Mouse (Mus musculus): ENCODE results near the gene Ube4b. TPM values are rescaled to one million over a fixed set of nuclear protein-coding genes. Genes with fewer than 3 reads are reported as not detected.

The Ube4b gene
- polyA plus RNA-seq, 1 experiment from 2014 or later: 54.1 TPM

DNA sequence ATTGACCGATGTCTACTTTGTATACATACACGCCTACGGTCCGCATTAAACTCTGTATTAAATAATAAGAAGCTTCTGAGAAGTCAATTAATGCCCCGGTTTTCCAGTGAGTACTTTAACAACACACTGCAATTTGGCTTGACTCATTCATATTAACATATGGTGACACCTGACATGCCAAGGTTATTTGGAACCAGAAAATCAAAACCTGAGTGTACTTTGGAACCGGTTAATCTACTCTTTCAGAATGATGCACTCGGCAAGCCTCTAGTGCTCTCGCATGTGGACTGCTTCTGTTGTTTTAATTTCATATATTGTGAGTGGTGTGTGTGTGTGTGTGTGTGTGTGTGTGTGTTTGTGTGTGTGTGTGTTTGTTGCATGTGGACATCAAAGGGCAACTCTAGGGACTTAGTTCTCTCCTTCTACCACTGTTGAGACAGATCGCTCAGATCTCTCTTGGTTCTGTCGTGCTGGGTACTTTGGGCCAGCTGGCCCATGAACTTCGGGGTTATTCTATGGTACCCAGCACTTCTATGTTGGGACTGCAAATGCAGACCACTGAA lies 112.2 kb downstream of the Ube4b start:
- WGBS: 91% methylated on average over 11 of the region's 11 CpGs
- Histone ChIP-seq H3K27me3 (ENCODE audit: control insufficient read depth, insufficient read depth, low read depth, low read length) (no peaks in the 10 kb centered on the region), H3K4me2 (ENCODE audit: low read length) (no peak overlapping the region), H3K36me3 (ENCODE audit: control insufficient read depth, insufficient read depth, low read length) (no peaks in the 10 kb centered on the region), H3K9ac (ENCODE audit: low read depth, low read length) (no peak overlapping the region), H3K9me3 (replicated peaks; ENCODE audit: control insufficient read depth, low read length, poor library complexity, severe bottlenecking) (no peaks in the 10 kb centered on the region), H3K27ac (ENCODE audit: low read length) (no peak overlapping the region), H3K4me1 (ENCODE audit: control insufficient read depth, insufficient read depth, low read length) (no peaks in the 10 kb centered on the region), H3K4me3 (ENCODE audit: low read depth, low read length) (no peak overlapping the region)
- ATAC-seq: no peak

DNA sequence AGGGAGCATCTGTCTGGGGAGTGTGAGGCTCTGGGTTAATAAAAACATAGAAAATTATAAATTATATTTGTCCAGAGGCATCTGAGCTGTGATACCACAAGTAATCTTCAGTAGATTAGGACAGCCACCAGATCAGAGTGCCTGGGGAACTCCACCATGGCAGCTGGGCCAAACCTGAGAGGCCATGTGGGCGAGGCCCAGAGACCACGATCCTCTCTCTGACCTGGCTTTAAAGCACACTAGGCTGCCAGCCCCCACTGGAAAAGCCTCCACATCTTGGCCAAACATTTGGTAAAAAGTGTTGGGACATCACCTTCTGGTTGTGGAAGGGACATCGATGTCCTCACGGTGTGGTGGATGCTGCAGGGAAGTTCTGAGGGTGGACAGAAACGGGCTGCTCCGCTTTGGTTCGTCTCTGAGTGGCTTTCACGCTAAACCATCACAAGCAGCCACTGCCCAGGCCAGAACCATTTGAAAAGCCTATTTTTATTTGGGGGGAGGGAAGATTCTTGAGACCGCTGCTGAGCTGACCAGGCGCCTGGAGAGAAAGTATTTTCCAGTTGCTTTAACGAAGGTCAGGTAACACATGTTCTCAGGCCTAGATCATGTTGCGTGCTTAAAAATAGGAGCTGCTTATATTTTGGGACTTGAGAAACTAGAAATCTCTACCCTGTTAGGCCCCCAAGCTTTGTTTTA lies 112.8 kb downstream of the Ube4b start:
- no peaks in the 10 kb centered on the region for H3K9me3 ChIP-seq (replicated peaks; ENCODE audit: control insufficient read depth, low read length, poor library complexity, severe bottlenecking)
- H3K4me2 ChIP-seq (ENCODE audit: low read length): no peak overlapping the region
- no peak overlapping the region for H3K4me3 ChIP-seq (ENCODE audit: low read depth, low read length)
- H3K36me3 ChIP-seq (ENCODE audit: control insufficient read depth, insufficient read depth, low read length): no peaks in the 10 kb centered on the region
- no peaks in the 10 kb centered on the region for H3K27me3 ChIP-seq (ENCODE audit: control insufficient read depth, insufficient read depth, low read depth, low read length)
- 86% methylated on average over 12 of the region's 12 CpGs for WGBS
- H3K27ac ChIP-seq (ENCODE audit: low read length): no peak overlapping the region
- peaks cover 4% of the 10 kb centered on the region; the same call in 1 of the 2 replicates for H3K4me1 ChIP-seq (ENCODE audit: control insufficient read depth, insufficient read depth, low read length)
- no peak for ATAC-seq
- no peak overlapping the region for H3K9ac ChIP-seq (ENCODE audit: low read depth, low read length)

DNA sequence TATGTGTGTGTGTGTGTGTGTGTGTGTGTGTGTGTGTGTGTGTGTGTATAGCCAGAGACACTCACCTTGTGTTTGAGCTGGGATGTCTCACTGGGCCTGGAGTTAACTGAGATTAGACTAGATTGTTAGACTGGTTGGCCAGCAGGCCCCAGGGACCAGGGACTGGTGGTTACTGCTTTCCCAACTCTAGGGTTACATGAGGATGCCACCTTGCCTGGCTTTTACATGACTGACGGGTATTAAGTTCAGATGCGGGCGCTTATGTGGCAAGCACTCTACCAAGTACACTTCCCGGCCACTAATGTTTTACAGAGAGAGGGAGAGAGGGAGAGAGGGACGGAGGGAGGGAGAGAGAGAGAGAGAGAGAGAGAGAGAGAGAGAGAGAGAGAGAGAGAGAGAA lies 114.6 kb downstream of the Ube4b start:
- Histone ChIP-seq H3K9me3 (replicated peaks; ENCODE audit: control insufficient read depth, low read length, poor library complexity, severe bottlenecking) (no peaks in the 10 kb centered on the region), H3K9ac (ENCODE audit: low read depth, low read length) (no peak overlapping the region), H3K36me3 (ENCODE audit: control insufficient read depth, insufficient read depth, low read length) (no peaks in the 10 kb centered on the region), H3K4me3 (ENCODE audit: low read depth, low read length) (no peak overlapping the region), H3K27me3 (ENCODE audit: control insufficient read depth, insufficient read depth, low read depth, low read length) (no peaks in the 10 kb centered on the region), H3K4me1 (ENCODE audit: control insufficient read depth, insufficient read depth, low read length) (peaks cover 6% of the 10 kb centered on the region; the same call in 1 of the 2 replicates), H3K27ac (ENCODE audit: low read length) (no peak overlapping the region), H3K4me2 (ENCODE audit: low read length) (no peak overlapping the region)
- WGBS: 94% methylated on average over 5 of the region's 5 CpGs
- no peak for ATAC-seq

DNA sequence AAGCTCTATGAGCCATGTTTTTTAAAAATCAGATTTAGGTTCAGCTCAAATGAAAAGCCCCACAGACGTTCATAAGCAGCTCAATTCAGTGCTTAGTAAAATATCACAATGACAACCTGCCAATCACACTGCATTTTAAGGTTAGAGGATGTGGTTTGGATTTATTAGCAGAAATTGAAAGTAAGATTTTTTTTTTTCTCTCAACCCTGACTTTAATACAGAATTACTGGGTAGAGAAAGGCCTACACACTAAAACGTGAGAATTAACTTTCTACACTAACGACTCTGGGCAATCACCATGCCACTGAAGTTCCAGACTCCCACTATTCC lies 118.1 kb downstream of the Ube4b start:
- WGBS: 22% methylated on average over 3 of the region's 3 CpGs
- H3K27me3 ChIP-seq (ENCODE audit: control insufficient read depth, insufficient read depth, low read depth, low read length): no peaks in the 10 kb centered on the region
- H3K36me3 ChIP-seq (ENCODE audit: control insufficient read depth, insufficient read depth, low read length): no peaks in the 10 kb centered on the region
- peaks cover 29% of the 10 kb centered on the region for H3K4me1 ChIP-seq (ENCODE audit: control insufficient read depth, insufficient read depth, low read length)
- ATAC-seq: no peak
- no peaks in the 10 kb centered on the region for H3K9me3 ChIP-seq (replicated peaks; ENCODE audit: control insufficient read depth, low read length, poor library complexity, severe bottlenecking)
- H3K27ac ChIP-seq (ENCODE audit: low read length): peak overlapping the region; percentile 99
- H3K4me2 ChIP-seq (ENCODE audit: low read length): peak overlapping the region; percentile 69
- peak overlapping the region; percentile 80 for H3K9ac ChIP-seq (ENCODE audit: low read depth, low read length)
- peak overlapping the region; percentile 99 for H3K4me3 ChIP-seq (ENCODE audit: low read depth, low read length)

DNA sequence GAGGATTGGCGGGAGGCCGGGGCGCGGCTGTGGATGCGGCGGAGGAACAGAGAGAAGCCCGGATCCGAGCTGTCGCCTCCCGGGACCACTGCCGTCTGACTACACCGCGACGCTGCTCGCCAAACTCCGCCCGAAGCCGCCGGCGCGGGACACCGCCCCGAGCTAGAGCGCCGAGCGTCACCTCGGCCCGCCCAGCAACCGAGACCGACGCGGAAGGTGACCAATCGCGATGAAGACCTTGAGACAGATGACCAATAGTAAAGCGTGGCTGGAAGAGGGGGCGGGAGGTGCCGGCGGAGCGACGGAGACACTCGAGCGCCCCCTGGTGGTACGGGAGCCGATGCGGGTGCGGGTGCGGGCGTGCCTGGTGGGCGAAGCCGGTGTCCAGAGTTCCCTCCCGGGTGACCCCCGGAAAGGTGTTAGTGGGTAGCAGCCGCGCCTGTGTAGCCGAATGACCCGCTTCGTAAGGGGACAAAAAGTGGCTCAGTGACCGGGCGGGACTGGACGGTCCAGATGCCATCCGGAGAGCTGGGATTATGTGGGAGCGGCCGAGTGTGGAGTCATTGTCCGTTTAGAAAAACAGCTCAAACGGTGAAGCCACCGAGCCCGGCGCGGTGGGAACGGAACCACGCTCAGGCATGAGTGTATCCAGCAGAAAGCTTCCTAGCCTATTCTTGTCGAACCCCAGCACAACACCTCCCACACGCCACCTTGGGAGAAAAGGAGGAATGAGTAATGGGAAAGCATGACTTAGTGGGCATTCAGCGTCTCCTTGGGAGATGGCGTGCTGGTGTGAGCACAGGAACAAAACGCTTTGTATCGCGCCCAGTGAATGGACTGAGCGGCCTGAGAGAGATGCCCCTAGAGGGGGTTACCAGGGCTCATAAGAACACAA lies 118.7 kb downstream of the Ube4b start, which contains the start of gene Kif1b:
Kif1b (minus strand) TSS at position 98 of the 895 bp plus-strand sequence.
- peak; percentile 96 for ATAC-seq
- peak within 1 kb of the TSS; percentile 99 for H3K4me3 ChIP-seq (ENCODE audit: low read depth, low read length)
- H3K4me2 ChIP-seq (ENCODE audit: low read length): peak within 1 kb of the TSS; percentile 91
- H3K27me3 ChIP-seq (ENCODE audit: control insufficient read depth, insufficient read depth, low read depth, low read length): no peaks in the 10 kb centered on the region
- peak within 1 kb of the TSS; percentile 99 for H3K27ac ChIP-seq (ENCODE audit: low read length)
- no peaks in the 10 kb centered on the region for H3K9me3 ChIP-seq (replicated peaks; ENCODE audit: control insufficient read depth, low read length, poor library complexity, severe bottlenecking)
- peak within 1 kb of the TSS; percentile 99 for H3K9ac ChIP-seq (ENCODE audit: low read depth, low read length)
- no peaks in the 10 kb centered on the region for H3K36me3 ChIP-seq (ENCODE audit: control insufficient read depth, insufficient read depth, low read length)
- WGBS: under 1% methylated on average over 79 of the region's 79 CpGs
- peaks cover 35% of the 10 kb centered on the region for H3K4me1 ChIP-seq (ENCODE audit: control insufficient read depth, insufficient read depth, low read length)

DNA sequence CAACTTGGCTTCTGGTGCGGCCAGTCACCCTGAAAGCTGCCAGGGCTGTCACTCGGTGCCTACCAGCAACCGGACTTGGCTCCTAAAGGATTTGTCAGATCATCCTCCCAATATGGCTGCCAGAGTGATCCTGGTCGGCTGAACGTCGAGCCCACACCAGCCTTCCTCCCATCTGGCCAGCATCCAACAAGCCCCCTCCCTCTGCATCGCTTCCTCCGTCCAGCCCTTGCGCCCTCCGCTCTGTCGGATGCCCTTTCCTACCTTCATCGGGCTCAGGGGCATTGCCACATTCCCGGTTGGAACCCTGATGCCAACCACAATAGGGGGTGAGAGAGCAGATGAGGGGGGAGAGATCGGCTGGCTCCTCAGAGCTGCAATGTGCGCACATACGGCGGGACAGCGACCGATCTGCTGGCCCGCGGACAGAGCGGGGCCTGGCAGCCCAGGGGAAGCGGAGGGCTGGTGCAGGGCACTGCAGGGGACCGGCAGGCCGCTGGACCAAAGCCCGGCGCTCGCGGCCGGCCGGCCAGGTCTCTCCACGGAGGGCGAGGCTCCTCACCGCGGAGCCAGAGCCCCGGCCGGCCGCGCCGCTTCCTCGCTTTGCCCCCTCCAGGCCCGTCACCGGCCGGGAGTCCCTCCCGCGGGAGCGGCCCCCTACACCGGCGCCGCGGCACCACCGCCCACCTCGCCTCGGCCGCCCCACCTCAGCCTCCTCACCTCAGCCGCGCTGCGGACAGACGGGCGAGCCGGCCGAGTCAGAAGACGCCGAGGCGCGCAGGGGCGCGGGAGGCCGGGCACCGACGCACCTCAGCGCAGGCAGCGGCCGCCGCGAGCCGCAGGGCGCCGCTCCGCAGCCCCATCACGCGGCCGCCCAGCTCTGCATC lies 119.6 kb downstream of the Ube4b start:
- Histone ChIP-seq H3K36me3 (ENCODE audit: control insufficient read depth, insufficient read depth, low read length) (no peaks in the 10 kb centered on the region), H3K4me2 (ENCODE audit: low read length) (peak overlapping the region; percentile 91), H3K27me3 (ENCODE audit: control insufficient read depth, insufficient read depth, low read depth, low read length) (no peaks in the 10 kb centered on the region), H3K4me1 (ENCODE audit: control insufficient read depth, insufficient read depth, low read length) (peaks cover 41% of the 10 kb centered on the region), H3K9me3 (replicated peaks; ENCODE audit: control insufficient read depth, low read length, poor library complexity, severe bottlenecking) (no peaks in the 10 kb centered on the region), H3K9ac (ENCODE audit: low read depth, low read length) (peak overlapping the region; percentile 99), H3K4me3 (ENCODE audit: low read depth, low read length) (peak overlapping the region; percentile 99), H3K27ac (ENCODE audit: low read length) (peak overlapping the region; percentile 99)
- WGBS: under 1% methylated on average over 62 of the region's 83 CpGs
- peak; percentile 63 for ATAC-seq

DNA sequence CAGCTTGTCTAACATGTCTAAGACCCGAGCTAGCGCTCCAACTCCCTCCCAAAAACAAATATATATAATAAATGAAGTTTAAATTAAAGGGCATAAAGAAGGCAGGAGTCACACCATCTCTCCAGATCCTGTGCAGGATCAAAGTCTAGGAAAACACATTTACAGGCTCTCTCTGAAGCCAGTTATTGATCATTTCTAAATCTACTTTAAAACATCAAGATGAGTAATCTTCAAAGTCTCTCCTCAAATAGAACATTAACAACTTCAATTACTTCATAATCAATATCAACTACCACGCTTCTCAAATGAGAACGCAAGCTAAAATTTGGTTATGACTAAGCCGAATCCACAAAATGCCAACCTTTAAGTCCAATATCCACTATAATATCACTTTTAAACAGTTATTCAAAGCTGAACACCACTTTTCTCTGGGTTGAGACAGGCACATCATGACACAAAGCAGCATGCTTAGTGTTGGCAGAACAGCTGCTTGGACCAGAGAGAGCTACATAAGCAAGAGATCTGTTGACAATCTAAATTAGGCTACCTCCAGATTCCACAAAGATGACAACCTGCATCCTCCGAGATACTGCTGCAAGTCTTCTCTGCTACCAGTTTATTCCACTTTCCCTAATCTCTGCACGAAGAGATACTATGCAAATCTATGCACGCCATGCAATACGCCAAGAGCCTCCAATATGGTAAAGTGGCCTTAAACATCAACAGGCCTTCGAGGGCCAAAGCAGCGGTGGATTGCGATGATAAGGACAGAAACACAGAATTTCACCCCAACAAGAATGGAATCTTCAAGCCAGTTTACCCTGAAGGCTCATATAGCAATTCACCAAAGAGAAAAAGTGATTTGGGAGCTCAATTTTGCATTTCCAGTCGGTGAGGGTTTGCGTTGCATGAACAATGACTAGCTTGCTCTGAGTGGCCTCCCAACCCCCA lies 120.5 kb downstream of the Ube4b start:
- Histone ChIP-seq H3K9ac (ENCODE audit: low read depth, low read length) (peak overlapping the region; percentile 99), H3K27me3 (ENCODE audit: control insufficient read depth, insufficient read depth, low read depth, low read length) (no peaks in the 10 kb centered on the region), H3K9me3 (replicated peaks; ENCODE audit: control insufficient read depth, low read length, poor library complexity, severe bottlenecking) (no peaks in the 10 kb centered on the region), H3K27ac (ENCODE audit: low read length) (peak overlapping the region; percentile 99), H3K4me2 (ENCODE audit: low read length) (peak overlapping the region; percentile 91), H3K4me1 (ENCODE audit: control insufficient read depth, insufficient read depth, low read length) (peaks cover 51% of the 10 kb centered on the region), H3K36me3 (ENCODE audit: control insufficient read depth, insufficient read depth, low read length) (no peaks in the 10 kb centered on the region), H3K4me3 (ENCODE audit: low read depth, low read length) (peak overlapping the region; percentile 99)
- 23% methylated on average over 14 of the region's 14 CpGs for WGBS
- ATAC-seq: no peak

DNA sequence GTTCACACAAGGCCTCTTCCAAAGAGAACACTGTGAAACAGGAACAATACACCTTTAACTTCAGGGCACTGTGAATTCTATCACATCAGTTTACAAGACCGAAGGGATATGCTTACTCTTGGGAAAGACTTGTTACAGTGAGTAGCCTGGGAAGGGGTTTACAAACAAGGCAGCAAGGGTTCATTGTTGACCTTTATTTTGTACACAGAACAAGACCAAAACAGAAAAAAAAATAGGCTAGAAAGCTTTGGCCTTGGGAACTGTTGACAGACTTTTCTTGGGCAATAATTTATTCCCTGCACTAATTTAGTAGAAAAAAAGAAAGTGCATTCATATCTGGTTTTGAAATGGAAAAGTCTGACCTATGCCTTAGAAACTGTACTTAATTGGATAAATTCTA lies 122.1 kb downstream of the Ube4b start:
- Histone ChIP-seq H3K4me1 (ENCODE audit: control insufficient read depth, insufficient read depth, low read length) (peaks cover 53% of the 10 kb centered on the region), H3K9ac (ENCODE audit: low read depth, low read length) (no peak overlapping the region), H3K4me3 (ENCODE audit: low read depth, low read length) (0 out of 2 replicates have a peak overlapping the region, but pooled peaks have one; percentile 4), H3K27me3 (ENCODE audit: control insufficient read depth, insufficient read depth, low read depth, low read length) (no peaks in the 10 kb centered on the region), H3K27ac (ENCODE audit: low read length) (no peak overlapping the region), H3K36me3 (ENCODE audit: control insufficient read depth, insufficient read depth, low read length) (no peaks in the 10 kb centered on the region), H3K4me2 (ENCODE audit: low read length) (peak overlapping the region; percentile 35), H3K9me3 (replicated peaks; ENCODE audit: control insufficient read depth, low read length, poor library complexity, severe bottlenecking) (no peaks in the 10 kb centered on the region)
- WGBS: 72% methylated on average over 1 of the region's 1 CpGs
- no peak for ATAC-seq
